ENCODE assay signal across 8 mouse cellular contexts in the genomic region with DNA sequence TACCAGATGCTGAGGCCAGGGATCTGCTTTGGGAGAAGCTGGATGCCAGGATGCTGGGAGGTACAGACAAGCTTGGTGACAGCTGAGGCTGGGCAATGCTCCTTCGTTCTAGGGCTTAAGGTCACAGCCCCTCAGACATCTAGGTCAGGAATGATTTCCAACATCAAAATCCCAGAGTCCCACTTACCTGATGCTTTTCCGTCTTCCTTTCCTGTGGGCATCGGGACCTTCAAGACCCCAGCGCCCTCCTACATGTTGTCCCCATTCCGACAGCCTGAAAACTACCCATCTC. TPM values are rescaled to one million over a fixed set of nuclear protein-coding genes. Genes with fewer than 3 reads are reported as not detected.
DNase-seq lines count a peak whose midpoint lies in the region; ATAC-seq lines count a peak whose summit lies in the region.

A gene (minus strand): TSS at position 283 of the 292 bp plus-strand sequence.

- peak within 1 kb of the TSS; percentile 53 for H3K4me3 ChIP-seq in embryonic facial prominence, embryonic 12.5 days
- peak within 1 kb of the TSS; percentile 53 for H3K4me3 ChIP-seq in midbrain, embryonic 12.5 days

- DNase-seq in heart, adult 18-20 months = no peak
- DNase-seq in heart, adult 11 months = no peak
- DNase-seq in right cerebral cortex, postnatal 25 days = no peak
- DNase-seq in ovary, postnatal 10 days (ENCODE audit: low spot score) = no peak
- DNase-seq in urinary bladder, postnatal 25 days (ENCODE audit: low spot score) = no peak

- 4% methylated on average over 5 of the region's 5 CpGs for WGBS in embryonic facial prominence, embryonic 12.5 days
- 3% methylated on average over 5 of the region's 5 CpGs for WGBS in midbrain, embryonic 12.5 days

- peak within 1 kb of the TSS; percentile 80 for H3K27ac ChIP-seq in embryonic facial prominence, embryonic 12.5 days
- no peak within 1 kb of the TSS for H3K27ac ChIP-seq in midbrain, embryonic 12.5 days (replicated peaks)

- no peaks in the 10 kb centered on the region for H3K9me3 ChIP-seq in embryonic facial prominence, embryonic 12.5 days
- H3K9me3 ChIP-seq in midbrain, embryonic 12.5 days = peaks cover 2% of the 10 kb centered on the region; the same call in 1 of the 2 replicates

- peaks cover 32% of the 10 kb centered on the region for H3K27me3 ChIP-seq in embryonic facial prominence, embryonic 12.5 days
- H3K27me3 ChIP-seq in midbrain, embryonic 12.5 days = peaks cover 43% of the 10 kb centered on the region

- H3K9ac ChIP-seq in embryonic facial prominence, embryonic 12.5 days = peak within 1 kb of the TSS; percentile 56
- peak within 1 kb of the TSS; percentile 59 for H3K9ac ChIP-seq in midbrain, embryonic 12.5 days (replicated peaks)

- no peak for ATAC-seq in embryonic facial prominence, embryonic 12.5 days (ENCODE audit: insufficient number of reproducible peaks, insufficient read depth, low FRiP score, low TSS enrichment)
- no peak for ATAC-seq in hematopoietic stem cell, adult 5-6 weeks (replicated peaks in 1 of 2; ENCODE audit: insufficient read depth in 1 of 2, low FRiP score in 2 of 2, low TSS enrichment in 1 of 2, low read depth in 1 of 2, poor library complexity in 2 of 2, severe bottlenecking in 2 of 2)
- no peak for ATAC-seq in midbrain, embryonic 12.5 days (ENCODE audit: low FRiP score, low read depth)

- H3K4me2 ChIP-seq in embryonic facial prominence, embryonic 12.5 days (replicated peaks) = peak within 1 kb of the TSS; percentile 95
- peak within 1 kb of the TSS; percentile 96 for H3K4me2 ChIP-seq in midbrain, embryonic 12.5 days (replicated peaks)

- H3K4me1 ChIP-seq in embryonic facial prominence, embryonic 12.5 days = peaks cover 28% of the 10 kb centered on the region
- peaks cover 19% of the 10 kb centered on the region; the same call in 1 of the 2 replicates for H3K4me1 ChIP-seq in midbrain, embryonic 12.5 days

- H3K36me3 ChIP-seq in embryonic facial prominence, embryonic 12.5 days = no peaks in the 10 kb centered on the region
- H3K36me3 ChIP-seq in midbrain, embryonic 12.5 days = no peaks in the 10 kb centered on the region

RNA-seq across cellular contexts. Expression of the gene that starts here (rescaled TPM):
- 10 to 100 TPM; 20.6 to 24.3 TPM for total RNA-seq in heart, adult 18-20 months (2021)
- 11.5 and 14.0 TPM in 2 replicates for polyA plus RNA-seq in embryonic facial prominence, embryonic 12.5 days (2016; fragmentation: Nextera tagmentation; extraction: Ambion mirVana)
- total RNA-seq in hematopoietic stem cell, adult 5-6 weeks (2017) = 247 and 272 TPM in 2 replicates
- polyA plus RNA-seq in midbrain, embryonic 12.5 days (2016; fragmentation: Nextera tagmentation; extraction: Ambion mirVana) = 3.3 and 4.3 TPM in 2 replicates
